Mouse (Mus musculus): Measurements from ENCODE around the gene Nfatc3. TPM values are rescaled to one million over a fixed set of nuclear protein-coding genes. Genes with fewer than 3 reads are reported as not detected.

Gene Nfatc3
- polyA plus RNA-seq, 1 experiment from 2014 or later, result 4.3 TPM

DNA sequence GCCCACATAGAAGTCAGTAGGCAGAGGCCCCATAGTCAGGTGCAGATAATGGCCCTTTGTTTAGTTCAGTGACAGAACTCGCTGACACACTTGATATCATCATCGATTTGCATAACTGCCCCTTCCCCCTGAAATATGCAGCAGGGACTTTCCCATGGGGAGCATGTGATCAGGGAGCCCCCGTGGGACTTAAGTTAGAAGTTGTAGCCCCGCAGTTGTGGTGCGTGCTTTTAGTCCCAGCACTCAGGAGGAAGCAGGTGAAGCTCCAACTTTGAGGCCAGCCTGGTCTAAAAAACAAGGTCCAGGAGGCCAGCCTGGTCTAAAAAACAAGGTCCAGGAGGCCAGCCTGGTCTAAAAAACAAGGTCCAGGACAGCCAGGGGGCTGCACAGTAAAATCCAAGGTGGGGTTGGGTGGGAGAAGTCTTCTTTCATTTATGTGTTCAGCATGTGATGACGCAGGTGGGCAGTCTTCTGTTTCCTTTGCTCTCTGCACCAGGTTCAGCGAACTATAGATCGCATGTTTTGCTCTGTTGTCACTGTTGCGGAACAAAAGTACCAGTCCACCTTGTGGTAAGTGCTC, 6.0 kb upstream of the Nfatc3 start:
- no peaks in the 10 kb centered on the region for H3K27me3 ChIP-seq (ENCODE audit: control insufficient read depth, insufficient read depth, low read length)
- ATAC-seq (replicated peaks; ENCODE audit: extremely low read depth, insufficient read depth, low FRiP score), result no peak
- H3K4me3 ChIP-seq (ENCODE audit: low read length), result no peak overlapping the region
- 0 out of 2 replicates have a peak, but pooled peaks cover 6% of the 10 kb centered on the region for H3K36me3 ChIP-seq (ENCODE audit: control insufficient read depth, insufficient read depth)
- H3K27ac ChIP-seq (ENCODE audit: low read length), result peak overlapping the region; percentile 26; the same call in 1 of the 2 replicates
- H3K4me1 ChIP-seq (ENCODE audit: control insufficient read depth, insufficient read depth, low read length), result no peaks in the 10 kb centered on the region
- H3K4me2 ChIP-seq (ENCODE audit: low read depth, low read length), result no peak overlapping the region
- 86% methylated on average over 9 of the region's 9 CpGs for WGBS
- no peaks in the 10 kb centered on the region for H3K9me3 ChIP-seq (replicated peaks; ENCODE audit: control insufficient read depth, low read length)
- no peak overlapping the region for H3K9ac ChIP-seq (ENCODE audit: low read length)

DNA sequence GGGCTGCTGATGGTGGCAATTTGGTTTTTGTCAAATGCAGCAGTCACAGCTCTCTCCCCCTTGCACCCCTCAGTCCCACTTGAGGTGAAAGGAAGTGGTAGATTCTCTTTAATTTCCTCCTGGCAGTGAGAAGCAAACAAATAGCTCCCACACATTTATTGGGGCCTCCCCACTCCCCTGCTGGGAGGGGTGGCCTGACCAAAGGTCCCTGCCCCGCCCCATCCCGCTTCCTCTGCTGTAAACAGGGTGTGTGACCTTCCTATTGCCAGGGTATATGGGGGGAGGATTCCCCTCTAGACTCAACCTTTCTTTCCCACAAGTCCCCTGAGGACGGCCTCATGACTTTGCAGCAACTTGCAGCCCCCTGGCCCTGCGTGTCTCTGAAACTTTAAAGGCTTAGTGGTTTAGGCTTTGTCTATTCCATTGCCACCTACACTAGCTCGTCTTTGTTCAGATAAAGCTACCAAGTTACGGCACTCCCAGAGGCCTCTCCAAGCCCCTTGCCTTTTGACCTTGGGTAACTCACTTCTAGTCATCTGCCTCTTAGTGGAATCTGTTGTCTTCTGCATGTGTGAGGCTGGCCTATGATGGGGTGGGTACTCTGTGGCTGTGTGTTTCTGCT, 4.3 kb upstream of the Nfatc3 start:
- no peak overlapping the region for H3K9ac ChIP-seq (ENCODE audit: low read length)

DNA sequence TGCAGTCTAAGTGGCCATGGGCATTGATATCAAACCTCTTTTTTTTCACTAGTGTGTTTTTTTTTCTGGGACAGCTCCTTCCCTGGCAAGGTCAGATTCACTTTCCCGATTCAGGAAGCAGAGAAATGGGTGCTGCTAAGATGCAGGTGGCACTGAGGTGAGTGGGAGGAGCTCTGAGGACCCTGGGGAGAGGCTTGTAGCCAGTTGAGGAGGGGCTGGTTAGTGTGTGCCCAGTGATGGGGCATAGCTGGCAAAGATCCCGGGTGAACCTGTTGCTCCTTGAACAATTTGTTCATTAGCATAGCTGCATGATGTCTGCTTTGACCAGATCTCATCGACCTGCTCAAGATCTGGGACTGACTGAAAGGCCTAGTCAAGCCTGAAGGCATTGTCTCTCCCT, 3.6 kb upstream of the Nfatc3 start:
- Histone ChIP-seq H3K4me2 (ENCODE audit: low read depth, low read length) (0 out of 2 replicates have a peak overlapping the region, but pooled peaks have one; percentile 7), H3K4me3 (ENCODE audit: low read length) (no peak overlapping the region), H3K36me3 (ENCODE audit: control insufficient read depth, insufficient read depth) (0 out of 2 replicates have a peak, but pooled peaks cover 6% of the 10 kb centered on the region), H3K27ac (ENCODE audit: low read length) (peak overlapping the region; percentile 61; the same call in 1 of the 2 replicates), H3K9ac (ENCODE audit: low read length) (no peak overlapping the region), H3K4me1 (ENCODE audit: control insufficient read depth, insufficient read depth, low read length) (peaks cover 9% of the 10 kb centered on the region), H3K9me3 (replicated peaks; ENCODE audit: control insufficient read depth, low read length) (no peaks in the 10 kb centered on the region), H3K27me3 (ENCODE audit: control insufficient read depth, insufficient read depth, low read length) (no peaks in the 10 kb centered on the region)
- ATAC-seq (replicated peaks; ENCODE audit: extremely low read depth, insufficient read depth, low FRiP score), result no peak
- WGBS, result 65% methylated on average over 3 of the region's 3 CpGs

More for the DNA sequence above, 4.3 kb upstream of the Nfatc3 start:
- no peaks in the 10 kb centered on the region for H3K27me3 ChIP-seq (ENCODE audit: control insufficient read depth, insufficient read depth, low read length)
- H3K36me3 ChIP-seq (ENCODE audit: control insufficient read depth, insufficient read depth), result 0 out of 2 replicates have a peak, but pooled peaks cover 6% of the 10 kb centered on the region
- H3K4me3 ChIP-seq (ENCODE audit: low read length), result no peak overlapping the region
- H3K9me3 ChIP-seq (replicated peaks; ENCODE audit: control insufficient read depth, low read length), result no peaks in the 10 kb centered on the region
- peak overlapping the region; percentile 61 for H3K27ac ChIP-seq (ENCODE audit: low read length)
- WGBS, result 54% methylated on average over 6 of the region's 6 CpGs
- ATAC-seq (replicated peaks; ENCODE audit: extremely low read depth, insufficient read depth, low FRiP score), result no peak
- H3K4me1 ChIP-seq (ENCODE audit: control insufficient read depth, insufficient read depth, low read length), result peaks cover 9% of the 10 kb centered on the region
- H3K4me2 ChIP-seq (ENCODE audit: low read depth, low read length), result peak overlapping the region; percentile 7; the same call in 1 of the 2 replicates

DNA sequence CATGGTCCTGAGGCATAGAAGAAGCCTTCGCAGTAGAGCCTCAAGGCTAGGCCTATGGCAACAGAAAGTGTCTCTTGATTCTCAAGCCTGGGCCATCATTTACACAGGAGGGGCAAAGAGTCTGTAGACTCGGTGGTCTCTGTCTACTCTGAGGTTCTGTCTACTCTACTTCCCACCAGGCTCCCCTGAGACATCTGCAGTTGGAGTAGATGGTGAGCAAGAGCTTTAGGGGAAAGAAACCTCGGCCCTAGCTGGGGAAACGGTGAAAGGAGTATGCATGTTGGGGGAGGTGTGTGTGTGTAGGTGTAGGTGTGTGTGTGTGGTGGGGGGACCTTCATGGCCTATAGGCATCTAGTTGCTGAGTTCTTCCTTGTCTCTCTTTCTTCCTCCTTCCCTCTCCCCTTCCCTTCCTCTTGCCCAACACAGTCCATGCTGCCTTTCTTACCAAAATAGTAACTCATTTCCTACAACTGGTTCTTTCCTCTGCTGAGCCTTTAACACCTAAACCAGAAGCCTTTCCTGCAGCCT, 2.1 kb upstream of the Nfatc3 start:
- Histone ChIP-seq H3K27ac (ENCODE audit: low read length) (no peak overlapping the region), H3K36me3 (ENCODE audit: control insufficient read depth, insufficient read depth) (0 out of 2 replicates have a peak, but pooled peaks cover 6% of the 10 kb centered on the region), H3K9ac (ENCODE audit: low read length) (no peak overlapping the region), H3K4me2 (ENCODE audit: low read depth, low read length) (no peak overlapping the region), H3K27me3 (ENCODE audit: control insufficient read depth, insufficient read depth, low read length) (no peaks in the 10 kb centered on the region), H3K4me1 (ENCODE audit: control insufficient read depth, insufficient read depth, low read length) (peaks cover 17% of the 10 kb centered on the region), H3K4me3 (ENCODE audit: low read length) (no peak overlapping the region), H3K9me3 (replicated peaks; ENCODE audit: control insufficient read depth, low read length) (no peaks in the 10 kb centered on the region)
- no peak for ATAC-seq (replicated peaks; ENCODE audit: extremely low read depth, insufficient read depth, low FRiP score)
- 84% methylated on average over 4 of the region's 4 CpGs for WGBS

DNA sequence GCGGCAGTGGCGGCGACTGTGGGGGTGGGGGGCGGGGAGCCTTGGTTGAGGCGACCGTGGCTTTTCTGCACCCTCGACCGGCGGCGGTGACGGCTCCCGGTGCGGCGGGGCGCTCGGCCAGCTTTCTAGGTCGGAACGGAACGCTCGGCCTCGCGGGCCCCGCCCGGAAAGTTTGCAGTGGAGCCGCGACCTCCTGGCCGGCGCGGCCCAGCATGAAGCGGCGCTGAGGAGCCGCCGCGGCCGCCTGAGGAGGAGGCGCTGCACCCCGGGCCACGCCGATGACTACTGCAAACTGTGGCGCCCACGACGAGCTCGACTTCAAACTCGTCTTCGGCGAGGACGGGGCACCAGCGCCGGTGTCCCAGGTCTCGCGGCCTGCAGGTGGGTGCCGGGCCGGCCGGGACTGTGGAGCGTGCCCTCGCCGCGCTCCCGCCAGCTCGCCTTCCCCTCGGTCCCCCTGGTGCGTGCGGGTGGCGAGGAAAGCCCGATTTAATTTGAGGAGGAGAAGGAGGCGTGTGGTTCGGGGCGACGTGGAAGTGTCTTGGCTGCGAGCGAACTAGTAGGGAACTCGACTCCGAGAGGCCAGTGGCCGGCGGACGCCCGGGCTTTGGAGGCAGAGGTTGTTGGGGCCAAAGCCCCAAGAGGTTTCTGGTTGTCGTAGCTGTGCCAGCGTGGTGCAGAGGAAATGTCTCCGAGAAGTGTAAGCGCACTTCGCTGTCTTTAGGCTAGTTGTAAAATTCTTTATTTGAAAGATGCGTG, 1.2 kb downstream of the Nfatc3 start:
- peak overlapping the region; percentile 72 for H3K4me2 ChIP-seq (ENCODE audit: low read depth, low read length)
- H3K4me1 ChIP-seq (ENCODE audit: control insufficient read depth, insufficient read depth, low read length), result peaks cover 22% of the 10 kb centered on the region
- H3K36me3 ChIP-seq (ENCODE audit: control insufficient read depth, insufficient read depth), result no peaks in the 10 kb centered on the region
- H3K9me3 ChIP-seq (replicated peaks; ENCODE audit: control insufficient read depth, low read length), result no peaks in the 10 kb centered on the region
- ATAC-seq (replicated peaks; ENCODE audit: extremely low read depth, insufficient read depth, low FRiP score), result peak; percentile 72
- H3K27ac ChIP-seq (ENCODE audit: low read length), result peak overlapping the region; percentile 98
- peak overlapping the region; percentile 97 for H3K4me3 ChIP-seq (ENCODE audit: low read length)
- WGBS, result under 1% methylated on average over 81 of the region's 83 CpGs
- no peaks in the 10 kb centered on the region for H3K27me3 ChIP-seq (ENCODE audit: control insufficient read depth, insufficient read depth, low read length)
- peak overlapping the region; percentile 98 for H3K9ac ChIP-seq (ENCODE audit: low read length)

DNA sequence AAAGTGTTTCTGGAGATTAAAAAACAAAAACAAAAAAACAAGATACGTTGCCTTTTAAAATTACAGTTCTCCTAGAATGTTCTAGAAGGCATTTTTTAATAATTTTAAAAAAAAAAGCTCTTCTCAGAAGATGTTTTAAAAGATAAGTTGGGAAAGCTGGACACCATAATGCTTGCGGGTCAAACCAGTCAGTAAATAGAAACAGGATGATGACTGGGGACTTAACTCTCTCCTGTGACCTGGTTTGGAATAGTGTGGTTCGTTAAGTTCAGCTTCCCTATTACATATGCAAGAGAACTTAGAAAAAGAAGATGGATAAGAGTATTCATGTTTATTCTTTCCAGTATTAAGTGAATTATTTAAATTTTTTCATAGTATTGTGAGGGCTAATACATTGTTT, 1.9 kb downstream of the Nfatc3 start:
- Histone ChIP-seq H3K9me3 (replicated peaks; ENCODE audit: control insufficient read depth, low read length) (no peaks in the 10 kb centered on the region), H3K36me3 (ENCODE audit: control insufficient read depth, insufficient read depth) (no peaks in the 10 kb centered on the region), H3K4me1 (ENCODE audit: control insufficient read depth, insufficient read depth, low read length) (peaks cover 22% of the 10 kb centered on the region), H3K4me3 (ENCODE audit: low read length) (peak overlapping the region; percentile 97), H3K4me2 (ENCODE audit: low read depth, low read length) (peak overlapping the region; percentile 72), H3K9ac (ENCODE audit: low read length) (peak overlapping the region; percentile 98), H3K27me3 (ENCODE audit: control insufficient read depth, insufficient read depth, low read length) (no peaks in the 10 kb centered on the region), H3K27ac (ENCODE audit: low read length) (no peak overlapping the region)
- WGBS, result 4% methylated on average over 3 of the region's 3 CpGs
- ATAC-seq (replicated peaks; ENCODE audit: extremely low read depth, insufficient read depth, low FRiP score), result no peak

DNA sequence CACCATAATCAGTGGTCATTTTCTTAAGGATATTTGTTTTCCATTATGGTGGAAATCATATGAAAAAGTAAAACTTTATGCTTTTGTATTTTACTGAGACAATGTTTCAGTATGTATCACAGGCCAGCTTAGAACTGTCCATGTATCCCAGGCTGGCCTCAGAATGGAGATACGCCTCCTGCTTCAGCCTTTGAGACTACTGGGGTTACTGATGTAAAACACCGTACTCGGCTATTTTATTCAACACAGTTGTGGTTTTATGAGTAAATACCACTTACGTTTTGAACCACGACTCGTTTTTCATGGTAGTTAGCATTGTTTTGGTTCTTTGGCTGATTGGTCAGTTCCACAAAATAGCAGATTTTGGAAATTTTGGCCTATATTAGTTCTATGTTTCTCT, 3.0 kb downstream of the Nfatc3 start:
- Histone ChIP-seq H3K27ac (ENCODE audit: low read length) (no peak overlapping the region), H3K4me3 (ENCODE audit: low read length) (peak overlapping the region; percentile 97; the same call in 1 of the 2 replicates), H3K9ac (ENCODE audit: low read length) (no peak overlapping the region), H3K4me2 (ENCODE audit: low read depth, low read length) (peak overlapping the region; percentile 72), H3K9me3 (replicated peaks; ENCODE audit: control insufficient read depth, low read length) (no peaks in the 10 kb centered on the region), H3K36me3 (ENCODE audit: control insufficient read depth, insufficient read depth) (no peaks in the 10 kb centered on the region), H3K4me1 (ENCODE audit: control insufficient read depth, insufficient read depth, low read length) (peaks cover 22% of the 10 kb centered on the region), H3K27me3 (ENCODE audit: control insufficient read depth, insufficient read depth, low read length) (no peaks in the 10 kb centered on the region)
- 84% methylated on average over 6 of the region's 6 CpGs for WGBS
- ATAC-seq (replicated peaks; ENCODE audit: extremely low read depth, insufficient read depth, low FRiP score), result no peak

DNA sequence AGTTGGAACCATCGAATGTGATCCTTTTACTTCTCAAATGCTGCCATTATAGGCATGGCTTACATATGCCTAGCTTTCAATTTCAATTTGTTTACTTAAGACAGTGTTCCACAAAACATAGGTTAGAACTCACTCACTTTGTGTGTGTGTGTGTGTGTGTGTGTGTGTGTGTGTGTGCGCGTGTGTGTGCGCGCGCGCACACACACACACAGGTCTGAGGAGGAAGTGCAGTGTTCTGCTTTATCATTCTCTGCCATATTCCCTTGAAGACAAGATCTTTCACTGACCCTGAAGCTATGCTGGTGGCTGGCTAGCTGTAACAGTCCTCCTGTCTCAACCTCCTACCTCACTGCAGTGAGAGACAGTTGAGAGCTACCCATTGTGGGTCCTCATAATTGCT, 4.4 kb downstream of the Nfatc3 start:
- WGBS, result 94% methylated on average over 7 of the region's 7 CpGs
- H3K4me2 ChIP-seq (ENCODE audit: low read depth, low read length), result no peak overlapping the region

More for the DNA sequence above, 4.4 kb downstream of the Nfatc3 start:
- no peak overlapping the region for H3K4me3 ChIP-seq (ENCODE audit: low read length)
- no peak for ATAC-seq (replicated peaks; ENCODE audit: extremely low read depth, insufficient read depth, low FRiP score)
- no peak overlapping the region for H3K27ac ChIP-seq (ENCODE audit: low read length)
- H3K9ac ChIP-seq (ENCODE audit: low read length), result no peak overlapping the region
- H3K36me3 ChIP-seq (ENCODE audit: control insufficient read depth, insufficient read depth), result no peaks in the 10 kb centered on the region
- H3K4me1 ChIP-seq (ENCODE audit: control insufficient read depth, insufficient read depth, low read length), result peaks cover 22% of the 10 kb centered on the region
- H3K27me3 ChIP-seq (ENCODE audit: control insufficient read depth, insufficient read depth, low read length), result no peaks in the 10 kb centered on the region
- no peaks in the 10 kb centered on the region for H3K9me3 ChIP-seq (replicated peaks; ENCODE audit: control insufficient read depth, low read length)

Data from heart, embryonic 16.5 days (tissue).